Mouse (Mus musculus) monocyte, adult 2 months (primary cell): Measurements from ENCODE around the gene Sdcbp2.
"Not testable (repeated sequence)": the region's sequence is repeated elsewhere in the genome, so short reads cannot be mapped to it uniquely, and the experiment has no call there.

Source experiments
- DNase-seq, 2 experiments: peaks; one replicate each; pipeline ENCODE4 v3.0.0; 2022; ENCODE audit warnings: low spot score in 2 of 2, low read depth in 1 of 2

Sdcbp2 gene

DNA sequence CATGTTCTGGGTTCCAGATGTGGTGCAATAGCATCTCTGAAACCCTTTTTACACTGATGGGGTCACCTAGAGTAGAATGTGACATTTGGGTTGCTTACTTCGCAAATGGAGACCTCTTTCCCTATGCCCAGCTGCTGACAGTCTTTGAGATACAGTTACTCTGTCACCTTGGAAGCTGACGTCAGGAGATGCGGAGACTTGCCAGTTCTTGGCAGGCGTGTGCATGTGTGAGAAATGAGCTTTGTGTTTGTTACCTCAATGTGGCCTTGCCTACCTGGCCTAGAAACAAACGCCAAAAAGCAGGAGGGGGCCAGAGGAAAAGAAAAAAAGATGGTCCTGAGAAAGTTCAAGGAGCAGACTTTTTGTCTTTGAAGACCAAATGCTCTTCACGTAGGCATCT, 5.6 kb upstream of the Sdcbp2 start:
- no peak for DNase-seq

DNA sequence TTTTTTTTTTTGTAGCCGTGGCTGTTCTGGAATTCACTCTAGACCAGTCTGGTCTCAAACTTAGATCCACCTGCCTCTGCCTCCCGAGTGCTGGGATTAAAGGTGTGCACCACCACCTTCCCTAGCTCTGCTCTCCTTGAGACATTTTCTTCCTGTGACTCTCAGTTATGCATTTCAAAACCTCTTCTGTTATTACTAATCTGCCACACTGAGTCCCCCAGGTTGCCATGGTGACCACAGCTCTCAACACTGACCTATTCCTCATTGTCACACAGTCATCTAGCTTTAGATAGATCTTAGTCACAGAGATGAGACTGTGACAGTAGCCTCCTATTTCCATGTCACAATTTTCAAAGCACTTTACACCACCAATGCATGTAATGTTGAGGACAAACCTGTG, 3.0 kb upstream of the Sdcbp2 start:
- DNase-seq = no peak

DNA sequence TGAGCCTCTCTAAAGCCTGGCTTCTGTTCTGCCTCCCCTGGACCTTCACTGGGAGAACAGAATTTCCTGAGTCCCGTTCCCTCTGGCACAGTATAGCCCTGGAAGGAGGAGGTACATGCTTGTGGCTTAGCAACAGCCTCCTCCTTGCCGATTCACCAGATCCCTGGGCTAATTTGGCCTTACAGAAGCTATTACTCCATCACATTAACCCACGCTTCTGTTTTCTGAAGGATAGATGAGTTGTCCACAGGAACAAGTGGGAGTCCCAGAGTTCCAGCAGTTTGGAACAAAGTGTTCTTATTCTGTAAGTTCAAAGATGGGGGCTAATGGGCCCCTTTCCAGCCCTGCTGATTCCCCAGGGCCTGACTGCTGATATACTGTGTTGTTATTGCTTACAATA, 1.2 kb downstream of the Sdcbp2 start:
- DNase-seq = no peak

DNA sequence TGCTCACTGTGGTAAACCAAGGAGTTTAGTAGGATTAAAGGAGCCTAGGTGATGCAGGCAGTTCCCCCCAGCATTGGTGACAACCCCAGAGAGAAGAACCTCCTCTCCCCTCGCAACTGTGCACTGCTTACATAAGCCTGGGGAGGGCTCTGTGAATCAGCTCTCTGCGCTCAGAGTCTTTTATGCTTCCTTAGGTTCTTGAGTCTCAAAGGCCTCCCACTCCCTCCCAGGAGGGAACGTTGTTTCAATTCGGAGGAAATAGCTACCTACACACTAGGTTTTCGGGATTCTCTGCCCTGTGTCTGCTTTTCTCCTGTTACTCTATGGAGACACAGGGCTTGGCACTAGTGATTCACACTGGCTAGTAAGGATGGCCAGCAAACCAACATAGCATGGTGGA, 2.2 kb downstream of the Sdcbp2 start:
- no peak for DNase-seq

DNA sequence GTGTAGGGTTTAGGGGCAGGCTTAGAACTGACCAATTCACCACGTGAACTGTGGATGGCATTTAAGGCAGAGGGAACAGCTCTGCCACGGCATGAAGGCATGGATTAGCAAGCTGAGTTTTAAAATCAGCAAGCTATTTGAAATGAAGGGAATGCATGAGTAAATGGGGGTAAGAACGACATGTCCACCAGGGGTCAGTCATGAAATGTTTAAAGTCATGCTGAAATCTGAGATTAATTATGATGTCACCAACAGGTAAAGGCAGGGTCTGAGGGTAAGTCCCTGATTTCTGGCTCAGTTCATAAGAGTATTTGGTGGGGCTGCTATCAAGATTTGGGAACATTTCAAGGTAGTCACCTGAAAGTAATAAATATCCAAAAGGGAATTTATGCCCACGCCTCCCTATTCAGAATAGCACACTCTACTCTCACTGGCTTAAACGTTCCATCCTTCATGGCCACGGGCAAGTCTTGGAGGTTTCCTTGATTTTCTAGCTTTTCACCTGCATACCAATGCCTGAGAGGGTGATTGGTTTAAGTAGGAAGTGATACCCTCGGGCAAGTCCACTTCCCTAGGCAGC, 2.8 kb downstream of the Sdcbp2 start:
- DNase-seq = no peak

GRCm38 (mm10) chr2:151575699-151576389, 3.4 kb downstream of the Sdcbp2 start:
- peak in 1 of 2 experiments; percentile 7 for DNase-seq

GRCm38 (mm10) chr2:151579183-151579582, 6.8 kb downstream of the Sdcbp2 start:
- no peak for DNase-seq

DNA sequence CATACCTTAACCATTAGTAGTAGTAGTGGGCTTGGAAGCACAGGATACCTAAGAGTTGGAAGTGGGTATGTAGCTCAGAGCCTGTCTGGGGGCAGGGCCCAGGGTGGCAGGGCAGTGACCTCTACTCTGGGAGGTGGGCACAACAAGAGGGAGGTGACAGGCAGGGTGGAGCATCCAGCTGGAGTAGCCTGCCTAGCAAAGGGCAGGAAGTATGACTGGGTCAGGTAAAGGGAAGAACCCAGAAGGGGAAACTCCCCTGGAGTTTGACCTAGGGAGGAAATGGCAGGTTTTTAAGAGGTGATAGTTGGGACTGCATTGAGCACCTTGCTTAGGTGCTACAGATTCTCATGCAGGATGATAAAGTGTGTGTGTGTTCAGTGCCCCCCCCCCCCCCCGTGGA, 8.5 kb downstream of the Sdcbp2 start:
- DNase-seq = no peak

- DNase-seq = no peak
Measured at GRCm38 (mm10) chr2:151585934-151586333, 13.5 kb downstream of the Sdcbp2 start.

GRCm38 (mm10) chr2:151586807-151587206, 14.4 kb downstream of the Sdcbp2 start:
- no peak for DNase-seq

DNA sequence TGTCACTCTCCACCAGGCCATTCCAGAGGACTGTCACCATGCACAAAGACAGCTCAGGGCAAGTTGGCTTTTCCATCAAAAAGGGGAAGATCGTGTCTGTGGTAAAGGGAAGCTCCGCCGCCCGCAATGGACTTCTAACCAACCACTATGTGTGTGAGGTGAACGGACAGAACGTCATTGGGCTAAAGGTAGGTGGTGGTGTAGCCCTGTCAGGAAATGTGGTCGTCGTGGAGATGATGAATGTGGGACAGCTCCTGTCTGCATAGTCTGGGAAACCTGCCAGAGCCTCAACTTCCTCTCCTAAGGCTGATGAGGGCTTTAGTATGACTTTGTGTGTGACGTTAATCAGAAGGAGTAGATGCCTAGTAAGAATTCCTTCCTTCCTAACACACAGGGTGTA, 14.9 kb downstream of the Sdcbp2 start:
- no peak for DNase-seq

DNA sequence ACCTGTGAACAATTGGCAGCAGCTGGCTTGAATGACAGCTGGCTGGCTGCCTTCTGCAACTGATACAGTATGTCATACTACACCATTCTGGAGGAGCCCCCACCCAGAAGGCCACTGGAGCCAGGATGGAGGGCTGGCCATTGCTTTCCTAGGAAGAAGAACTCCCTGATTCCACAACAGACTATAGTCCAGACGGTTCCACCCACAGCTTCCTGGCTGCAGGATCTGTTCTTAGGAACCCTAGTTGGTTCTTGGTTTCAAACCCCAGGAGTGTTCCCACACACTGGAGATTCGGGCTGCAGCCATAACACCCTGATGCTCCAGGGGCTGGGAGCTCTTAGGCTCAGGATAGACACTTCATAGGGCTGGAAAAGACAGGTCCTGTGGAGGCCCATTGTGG, 25.6 kb downstream of the Sdcbp2 start:
- DNase-seq = no peak

- DNase-seq = no peak
Measured at GRCm38 (mm10) chr2:151602106-151602505, 29.7 kb downstream of the Sdcbp2 start.

GRCm38 (mm10) chr2:151603630-151604029, 31.2 kb downstream of the Sdcbp2 start:
- no peak for DNase-seq

- no peak for DNase-seq
Measured at GRCm38 (mm10) chr2:151605437-151605987, 33.1 kb downstream of the Sdcbp2 start.

- no peak for DNase-seq
Measured at GRCm38 (mm10) chr2:151608435-151608834, 36.0 kb downstream of the Sdcbp2 start.

GRCm38 (mm10) chr2:151609974-151610373, 37.6 kb downstream of the Sdcbp2 start:
- DNase-seq = no peak

- DNase-seq = not testable (repeated sequence)
Measured at GRCm38 (mm10) chr2:151615779-151616178, 43.4 kb downstream of the Sdcbp2 start.

GRCm38 (mm10) chr2:151616551-151617329, 44.3 kb downstream of the Sdcbp2 start:
- no peak for DNase-seq

DNA sequence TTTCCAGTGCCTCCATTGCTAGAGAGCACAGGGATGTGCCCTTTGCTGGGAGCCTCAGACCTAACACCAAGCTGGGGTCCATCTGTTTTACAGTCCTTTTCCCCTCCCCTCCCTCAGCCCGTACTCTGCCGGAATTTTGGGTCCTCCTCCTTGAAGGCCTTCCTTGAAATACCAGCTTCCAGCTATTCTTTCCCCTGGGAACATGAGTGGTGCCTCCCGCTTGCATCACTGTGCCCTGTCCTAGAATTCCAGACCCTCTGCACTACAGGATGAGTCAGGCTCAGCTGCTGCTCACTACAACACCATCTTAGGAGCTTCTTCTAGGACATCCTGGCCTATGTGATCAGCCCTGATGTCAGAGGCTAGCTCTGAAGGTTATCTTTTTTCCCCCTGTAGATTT, 51.4 kb downstream of the Sdcbp2 start:
- no peak for DNase-seq

- no peak for DNase-seq
Measured at GRCm38 (mm10) chr2:151626296-151626695, 53.9 kb downstream of the Sdcbp2 start.

DNA sequence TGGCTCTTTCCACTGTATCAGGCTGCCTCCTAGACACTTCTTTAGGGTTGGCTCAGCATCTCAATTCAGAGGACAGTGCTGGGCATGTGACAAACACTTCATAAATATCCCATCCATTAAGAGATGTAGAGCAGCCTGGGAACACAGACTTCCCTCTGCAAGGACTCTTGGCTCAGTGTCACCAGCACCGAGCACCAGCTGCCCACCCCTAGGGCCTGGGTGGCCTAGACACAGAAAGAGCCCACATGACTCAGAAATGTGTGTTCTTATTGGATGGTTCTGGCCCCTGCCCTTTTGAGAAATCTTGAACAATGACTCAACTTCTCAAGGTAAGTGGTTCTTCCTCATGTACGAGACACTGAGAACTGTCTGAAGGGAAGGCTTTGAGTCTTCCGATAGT, 55.6 kb downstream of the Sdcbp2 start:
- no peak for DNase-seq
